Mouse (Mus musculus) liver, embryonic 14.5 days (tissue): ENCODE results near the gene Adamts16.

ENCODE experiments used
- CTCF ChIP-seq: IDR thresholded peaks from 2 replicates; pipeline ENCODE4 v1.5.1; 2016; ENCODE audit warnings: antibody characterized with exemption, low read depth, control low read depth
- EP300 ChIP-seq: IDR thresholded peaks from 2 replicates; pipeline ENCODE4 v1.6.1; 2016; ENCODE audit warnings: antibody characterized with exemption, low read depth

DNA sequence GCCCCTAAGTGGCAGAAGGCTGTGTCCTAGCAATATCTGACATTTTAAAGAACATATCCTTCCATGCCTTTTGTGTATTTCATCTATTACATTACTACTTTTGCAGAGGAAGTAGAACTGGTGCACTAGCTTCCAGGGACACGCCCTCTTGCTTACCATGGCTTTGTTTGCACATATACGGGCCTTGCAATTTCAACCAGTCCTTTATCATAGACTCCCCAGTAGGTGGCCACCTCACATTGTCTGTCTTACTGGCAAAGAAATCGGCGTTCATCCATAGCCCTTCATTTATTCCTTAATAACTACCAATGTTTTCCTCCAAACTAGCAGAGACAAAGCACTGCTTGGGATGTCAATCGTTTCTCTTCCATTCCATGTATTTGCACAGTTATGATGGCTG, 125.6 kb downstream of the Adamts16 start:
- 0 out of 2 replicates have a peak, but pooled peaks have one; percentile 13 for TF ChIP-seq CTCF
- TF ChIP-seq EP300 = no peak
